Mouse (Mus musculus) olfactory bulb, adult 2 months (tissue): ENCODE data around the gene 2310022A10Rik.

Experiments
- CTCF ChIP-seq: fragments of 200-500 bp; IDR thresholded peaks from 2 replicates; pipeline ENCODE4 v1.5.1; 2012; ENCODE audit warnings: low read depth, mild to moderate bottlenecking, low read length, moderate library complexity; ENCODE audit not compliant: insufficient read depth
- POLR2A ChIP-seq: fragments of 200-500 bp; IDR thresholded peaks from 2 replicates; pipeline ENCODE4 v1.6.1; 2012; ENCODE audit warnings: mild to moderate bottlenecking, low read depth, low read length, moderate library complexity; ENCODE audit not compliant: insufficient read depth

DNA sequence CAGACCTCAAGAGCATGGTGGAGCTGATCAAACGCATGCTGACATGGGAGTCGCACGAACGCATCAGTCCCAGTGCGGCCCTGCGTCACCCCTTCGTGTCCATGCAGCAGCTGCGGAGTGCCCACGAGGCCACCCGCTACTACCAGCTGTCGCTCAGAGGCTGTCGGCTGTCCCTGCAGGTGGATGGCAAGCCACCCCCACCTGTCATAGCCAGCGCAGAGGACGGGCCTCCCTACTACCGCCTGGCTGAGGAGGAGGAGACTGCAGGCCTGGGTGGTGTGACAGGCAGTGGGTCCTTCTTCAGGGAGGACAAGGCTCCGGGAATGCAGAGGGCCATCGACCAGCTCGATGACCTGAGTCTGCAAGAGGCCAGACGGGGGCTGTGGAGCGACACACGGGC is 24.0 kb upstream of the 2310022A10Rik start:
- TF ChIP-seq CTCF (no peak), POLR2A (no peak)
